Mouse (Mus musculus) CD4-positive, CD25-positive, alpha-beta regulatory T cell, adult 4 months (primary cell): ENCODE data around the gene Ado. TPM values are rescaled to one million over a fixed set of nuclear protein-coding genes. Genes with fewer than 3 reads are reported as not detected.

Experiments used
- ATAC-seq: one replicate; pipeline ENCODE4 v1.8.0; 2017
- polyA plus RNA-seq, 2 experiments: library from polyadenylated mRNA; unstranded; fragments of 100-300 nt; shearing (Covaris generic); gene quantifications; one replicate each; pipeline ENCODE4 v1.2.1; 2017

Gene Ado
- polyA plus RNA-seq, 2 experiments from 2014 or later: 46.6 to 51.0 TPM

GRCm38 (mm10) chr10:67536621-67537141, 12.1 kb downstream of the Ado start:
- ATAC-seq: peak; percentile 4

- no peak for ATAC-seq
These were observed 12.8 kb downstream of the Ado start for GRCm38 (mm10) chr10:67535972-67536371.

GRCm38 (mm10) chr10:67535256-67535655, 13.5 kb downstream of the Ado start, which contains the start of gene Egr2:
Gene Egr2, plus strand, starts transcription at chr10:67535475.
- no peak for ATAC-seq

GRCm38 (mm10) chr10:67529769-67530168, 19.0 kb downstream of the Ado start:
- ATAC-seq: no peak

- no peak for ATAC-seq
These were observed 22.3 kb downstream of the Ado start for GRCm38 (mm10) chr10:67526435-67526834.

- no peak for ATAC-seq
These were observed 24.1 kb downstream of the Ado start for GRCm38 (mm10) chr10:67524694-67525093.

- peak; percentile 49 for ATAC-seq
These were observed 24.6 kb downstream of the Ado start for GRCm38 (mm10) chr10:67524130-67524529.

- ATAC-seq: no peak
These were observed 30.0 kb downstream of the Ado start for GRCm38 (mm10) chr10:67518733-67519132.

- no peak for ATAC-seq
These were observed 35.9 kb downstream of the Ado start for GRCm38 (mm10) chr10:67512871-67513270.

GRCm38 (mm10) chr10:67512211-67512610, 36.5 kb downstream of the Ado start:
- peak; percentile 37 for ATAC-seq

GRCm38 (mm10) chr10:67505248-67505647, 43.5 kb downstream of the Ado start:
- peak; percentile 26 for ATAC-seq

- peak; percentile 24 for ATAC-seq
These were observed 44.7 kb downstream of the Ado start for GRCm38 (mm10) chr10:67504046-67504445.

GRCm38 (mm10) chr10:67503320-67503995, 45.3 kb downstream of the Ado start:
- peak; percentile 88 for ATAC-seq

GRCm38 (mm10) chr10:67497951-67498350, 50.8 kb downstream of the Ado start:
- peak; percentile 26 for ATAC-seq

- peak; percentile 77 for ATAC-seq
These were observed 51.4 kb downstream of the Ado start for GRCm38 (mm10) chr10:67497144-67497892.

Other genes with a start within 250 kb of the Ado start
- gene Egr2, start 13.5 kb downstream of the Ado start, polyA plus RNA-seq: 10 to 100 TPM; 49.2 to 69.1 TPM